Mouse (Mus musculus) erythroblast, adult 5-6 weeks (primary cell): ENCODE measurements around the gene Chd1l. TPM values are rescaled to one million over a fixed set of nuclear protein-coding genes. Genes with fewer than 3 reads are reported as not detected.
A peak's percentile ranks its signal among the peaks of the same experiment; 100 is the strongest.

ENCODE experiments used
- ATAC-seq: replicated peaks from 2 replicates; pipeline ENCODE4 v1.8.0; 2016; ENCODE audit warnings: moderate number of reproducible peaks, mild to moderate bottlenecking, moderate TSS enrichment, inconsistent platforms; ENCODE audit not compliant: poor library complexity, low FRiP score, severe bottlenecking
- total RNA-seq, 2 experiments: library from RNA; stranded (forward) in 1 of 2; stranded (reverse) in 1 of 2; fragments of 150-400 nt in 1 of 2; fragments of 200-764, 138-1000 nt in 1 of 2; gene quantifications; 2 replicates each; pipeline versions ENCODE4 v1.2.3 to v1.2.4; 2015 to 2017; ENCODE audit warnings: low replicate concordance in 2 of 2

Chd1l gene
- total RNA-seq, 2 experiments from 2014 or later, result 5.8 to 9.7 TPM

DNA sequence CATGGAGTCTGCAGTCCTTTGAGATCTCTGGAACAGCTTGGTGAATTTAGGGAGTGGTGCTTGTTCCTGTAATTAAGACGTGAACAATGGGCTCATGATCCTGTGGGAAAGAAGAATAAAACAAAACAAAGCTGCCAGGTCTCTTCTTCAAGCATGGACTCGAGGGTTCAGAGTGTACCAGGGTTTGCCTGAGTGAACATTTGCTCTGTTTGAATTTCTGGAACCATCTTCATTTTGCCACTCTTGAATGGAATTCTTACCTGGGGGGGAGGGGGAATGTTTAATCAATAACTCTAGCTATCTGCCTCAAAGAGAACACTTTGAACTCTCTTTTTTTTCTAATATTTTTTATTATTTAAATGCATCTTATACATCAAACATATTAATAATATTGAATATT is 14.6 kb upstream of the Chd1l start:
- ATAC-seq, result no peak

DNA sequence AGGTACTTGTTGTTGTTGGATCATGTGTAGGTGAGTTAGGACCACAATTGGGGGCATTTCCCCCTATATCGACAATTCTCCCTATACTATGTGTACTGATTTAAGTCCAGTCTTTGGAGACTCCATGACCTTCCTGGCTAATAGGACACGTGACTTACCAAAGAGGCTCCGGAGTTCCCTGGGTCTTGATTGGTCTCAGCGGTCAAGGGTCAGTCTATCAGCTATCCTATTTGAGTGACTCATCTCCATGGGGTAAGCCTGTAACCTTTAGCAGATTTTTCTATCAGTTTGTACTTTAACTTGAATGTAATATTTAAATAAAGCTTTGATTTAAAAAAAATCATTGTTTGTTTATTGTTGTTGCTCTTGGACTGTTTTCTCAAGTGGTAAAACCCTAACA is 10.7 kb upstream of the Chd1l start:
- no peak for ATAC-seq

DNA sequence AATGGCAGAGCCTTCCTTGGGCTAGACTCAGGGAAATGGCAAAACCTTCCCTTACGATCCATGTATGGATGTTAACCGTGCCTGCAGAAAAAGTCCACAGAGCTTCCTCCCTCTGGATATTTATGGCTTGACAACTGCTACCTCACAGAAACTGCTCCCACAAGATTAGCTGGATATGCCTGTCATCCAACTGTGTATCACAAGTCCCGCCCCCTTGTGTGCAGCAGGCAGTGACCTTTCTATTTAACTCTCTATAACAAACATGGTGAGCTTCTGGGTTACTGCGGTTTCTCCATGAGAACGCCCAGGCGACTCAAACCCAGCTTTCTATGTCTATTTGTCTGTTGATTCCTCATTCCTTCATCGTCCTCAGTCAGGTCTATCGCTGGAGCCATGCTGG is 7.9 kb upstream of the Chd1l start:
- ATAC-seq, result no peak

DNA sequence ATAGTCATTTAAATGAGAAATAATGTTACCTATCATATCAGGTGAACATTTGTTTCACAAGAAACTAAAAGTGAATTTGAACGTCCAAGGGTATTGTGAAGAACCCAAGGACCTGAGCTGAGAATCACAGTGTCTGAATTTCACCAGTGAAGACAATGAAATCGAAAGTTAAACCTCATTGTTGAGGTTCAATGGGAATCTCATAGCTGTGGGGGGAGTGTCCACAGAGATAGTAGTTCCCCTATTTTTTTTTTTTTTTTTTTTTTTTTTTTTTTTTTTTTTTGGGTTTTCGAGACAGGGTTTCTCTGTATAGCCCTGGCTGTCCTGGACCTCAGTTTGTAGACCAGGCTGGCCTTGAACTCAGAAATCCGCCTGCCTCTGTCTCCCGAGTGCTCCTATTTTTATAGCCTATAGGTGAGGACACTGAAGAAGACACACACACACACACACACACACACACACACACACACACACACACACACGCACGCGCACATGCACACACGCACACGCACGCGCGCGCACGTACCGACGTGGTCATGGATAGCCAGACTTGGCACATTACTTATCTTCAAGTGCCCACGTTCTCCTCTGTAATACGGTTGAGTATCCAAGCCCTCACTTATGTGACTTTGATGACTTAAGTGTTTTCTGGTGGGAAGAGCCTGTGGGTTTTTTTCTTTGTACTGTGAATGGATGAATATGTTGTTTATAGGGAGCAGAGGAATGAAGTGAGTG is 7.3 kb upstream of the Chd1l start:
- no peak for ATAC-seq

DNA sequence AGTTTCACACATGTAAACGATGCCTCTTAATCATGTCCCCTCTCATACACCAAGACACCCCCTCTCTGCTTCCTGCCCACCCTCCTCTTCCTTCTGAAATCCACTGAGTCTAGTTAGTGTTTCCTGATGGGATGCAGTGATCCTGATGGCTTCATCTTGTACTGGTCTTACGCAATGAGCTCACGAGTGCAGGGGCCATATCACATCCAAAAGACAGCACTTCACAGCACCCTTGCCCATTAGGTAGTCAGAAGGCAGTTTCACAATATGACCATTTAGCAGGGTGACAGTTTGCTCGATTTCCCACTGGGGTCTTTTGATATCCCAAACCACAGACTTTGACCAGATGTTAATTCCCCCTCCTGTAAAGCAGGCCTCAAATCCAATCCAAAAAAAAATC is 5.9 kb upstream of the Chd1l start:
- ATAC-seq, result no peak

DNA sequence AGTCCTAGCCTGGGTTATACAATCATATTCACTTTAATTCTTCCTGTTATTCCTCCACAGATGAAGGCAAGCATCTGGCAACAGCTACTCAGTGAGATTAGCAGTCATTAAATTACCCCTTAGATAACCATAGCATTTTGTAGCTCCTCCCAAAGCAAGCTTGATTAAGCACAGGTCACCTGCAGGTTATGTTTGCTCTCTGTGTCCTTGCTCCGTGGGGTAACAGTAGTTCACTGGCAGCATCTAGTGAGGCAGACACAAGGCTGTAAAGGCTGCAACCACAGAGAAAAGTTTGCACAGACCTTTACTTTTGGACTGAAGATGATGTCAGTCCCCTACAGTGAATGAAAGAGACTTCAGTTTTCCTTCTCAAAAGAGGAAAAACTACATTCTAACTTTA is 5.2 kb upstream of the Chd1l start:
- no peak for ATAC-seq

DNA sequence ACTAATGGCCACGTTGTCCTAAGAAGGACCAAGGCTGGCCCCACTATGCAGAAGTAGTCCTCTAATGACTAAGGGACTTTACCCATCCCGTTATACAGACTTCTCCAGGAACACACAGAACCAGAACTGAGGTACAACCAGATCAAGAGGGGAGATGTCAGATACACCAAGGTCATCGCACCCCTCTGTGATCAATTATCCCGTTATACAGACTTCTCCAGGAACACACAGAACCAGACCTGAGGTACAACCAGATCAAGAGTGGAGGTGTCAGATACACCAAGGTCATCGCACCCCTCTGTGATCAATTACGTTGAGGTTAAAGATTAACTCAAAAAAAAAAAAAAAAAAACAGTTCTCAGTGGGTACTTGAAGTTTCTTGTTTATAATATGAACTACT is 1.0 kb upstream of the Chd1l start:
- no peak for ATAC-seq

DNA sequence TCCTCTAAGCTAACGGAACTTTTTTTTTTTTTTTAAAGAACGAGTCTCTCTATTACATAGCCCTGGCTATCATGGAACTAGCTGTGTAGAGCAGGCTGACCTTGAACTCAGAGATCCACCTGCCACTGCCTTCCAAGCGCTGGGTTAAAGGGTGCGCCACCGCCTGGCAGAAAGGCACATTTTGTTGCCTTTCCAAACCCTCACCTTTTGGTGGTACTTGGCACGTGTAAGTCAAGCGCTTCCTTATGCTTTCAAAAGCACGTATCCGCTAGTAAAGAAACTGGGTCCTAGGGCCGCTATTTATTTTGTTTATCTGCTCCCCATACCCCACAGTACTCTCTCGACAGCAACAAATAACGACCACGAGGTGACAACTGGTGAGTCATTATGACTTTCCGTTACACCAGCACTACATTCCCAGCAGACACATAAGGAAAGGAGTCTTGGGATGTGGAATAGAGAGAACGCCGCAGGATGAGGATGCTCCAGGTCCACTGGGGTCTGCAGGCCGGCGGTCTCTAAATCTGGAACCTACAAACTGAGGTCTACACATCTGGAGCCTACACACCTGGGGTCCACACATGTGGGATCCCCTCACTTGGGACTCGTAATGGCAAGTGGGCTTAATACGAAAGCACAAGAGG is 680 bp downstream of the Chd1l start:
- ATAC-seq, result peak; percentile 78

DNA sequence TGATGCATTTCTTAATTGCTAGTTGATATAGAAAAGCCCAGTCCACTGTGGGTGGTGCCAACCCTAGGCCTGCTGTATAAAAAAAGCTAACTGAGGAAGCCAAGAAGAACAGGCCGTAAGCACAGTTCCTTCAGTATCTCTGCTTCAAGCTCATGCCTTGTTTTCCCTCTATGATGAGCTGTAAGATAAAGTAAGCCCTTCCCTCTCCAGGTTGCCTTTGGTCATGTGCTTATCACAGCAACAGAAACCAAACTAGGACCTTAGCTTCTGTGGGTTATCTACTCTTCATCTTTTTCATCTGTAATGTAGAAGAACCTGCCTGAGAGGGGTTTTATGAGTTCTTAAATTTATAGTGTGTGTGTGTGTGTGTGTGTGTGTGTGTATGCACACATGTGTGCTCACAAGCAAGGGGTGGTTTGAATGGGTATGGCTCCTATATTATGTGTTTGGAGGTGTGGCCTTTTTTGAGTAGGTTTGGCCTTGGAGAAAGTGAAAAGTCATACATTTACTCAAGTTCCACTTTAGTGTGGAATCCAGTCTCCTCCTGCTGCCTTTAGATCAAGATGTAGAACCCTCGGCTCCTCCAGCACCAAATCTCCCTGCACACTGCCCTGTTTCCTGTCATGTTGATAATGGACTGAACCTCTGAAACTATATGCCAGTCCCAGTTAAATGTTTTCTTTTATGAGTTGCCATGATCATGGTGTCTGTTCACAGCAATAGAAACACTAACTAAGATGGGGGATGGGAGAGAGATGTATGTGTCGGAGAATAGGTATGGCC is 9.8 kb downstream of the Chd1l start:
- ATAC-seq, result no peak

DNA sequence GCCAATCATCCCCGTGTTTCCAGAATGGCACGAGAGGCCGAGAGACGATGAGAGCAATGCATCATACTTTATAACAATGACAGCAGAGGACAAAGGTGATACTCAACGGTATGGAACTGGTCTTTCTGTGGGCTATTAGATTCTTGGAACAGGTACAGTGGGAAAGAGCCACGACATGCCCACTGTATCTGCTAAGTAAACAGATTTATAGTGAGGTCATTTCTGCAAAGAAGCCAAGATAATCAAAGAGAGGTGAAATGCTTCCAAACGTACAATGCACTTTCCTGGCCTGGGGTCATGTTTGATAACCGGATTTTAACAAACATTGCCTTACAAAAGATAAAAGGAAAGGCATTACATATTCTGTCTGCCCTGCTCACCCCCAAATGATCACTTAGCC is 13.2 kb downstream of the Chd1l start:
- no peak for ATAC-seq

DNA sequence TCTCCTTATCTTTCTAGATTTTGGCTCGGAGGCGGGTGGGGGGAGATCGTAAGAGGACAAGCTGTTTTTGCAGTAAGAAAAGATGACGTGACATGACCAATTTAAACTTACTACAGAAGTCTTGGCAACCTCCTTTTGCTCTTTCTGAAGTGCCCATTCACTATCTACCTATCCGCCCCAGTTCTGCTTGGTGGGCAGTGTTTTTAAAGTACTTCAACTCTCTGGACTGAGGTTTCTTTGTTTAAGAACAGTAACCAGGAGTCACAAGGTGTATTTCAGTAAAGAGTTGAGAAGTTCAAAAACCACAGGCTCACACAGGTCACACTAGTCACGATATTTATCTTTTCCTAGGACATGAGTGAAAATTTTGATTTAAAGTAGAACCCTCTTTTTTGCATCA is 14.9 kb downstream of the Chd1l start:
- ATAC-seq, result no peak

DNA sequence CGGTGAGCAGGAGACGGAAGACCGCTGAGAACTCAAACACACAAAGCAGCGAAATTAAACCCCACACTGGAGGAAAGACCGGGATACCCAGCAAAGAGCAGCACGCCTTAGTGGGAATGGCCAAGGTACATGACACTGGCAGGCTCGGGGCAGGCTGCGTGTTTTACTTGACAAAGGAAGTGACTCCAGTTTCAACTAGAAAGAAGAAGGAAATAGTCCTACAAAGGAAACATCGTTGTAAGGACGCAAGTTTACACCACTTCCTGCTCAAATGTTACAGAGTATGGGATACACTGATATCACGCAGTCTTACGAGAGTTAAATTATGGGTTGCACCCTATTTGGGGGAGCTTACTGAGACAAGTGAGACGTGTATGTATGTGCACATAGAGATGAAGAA is 15.9 kb downstream of the Chd1l start:
- no peak for ATAC-seq

DNA sequence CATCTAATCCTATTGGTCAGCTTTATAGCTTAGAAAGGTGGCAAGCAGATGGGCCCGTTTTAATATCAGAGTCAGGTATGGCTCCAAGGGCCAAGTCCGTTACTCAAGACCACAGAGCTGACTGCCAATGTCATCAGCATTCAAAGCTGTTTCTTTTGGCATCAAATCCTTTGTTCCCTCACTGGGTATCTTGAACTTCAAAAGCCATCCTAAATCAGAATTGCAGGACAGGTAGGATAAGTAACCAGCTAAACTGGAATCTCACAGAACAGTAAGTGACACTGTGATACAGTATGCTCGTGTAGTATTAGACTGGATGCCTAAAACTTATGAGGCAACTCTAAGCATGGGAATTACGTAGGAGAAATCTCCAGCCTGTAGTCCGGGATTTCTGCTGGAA is 16.9 kb downstream of the Chd1l start:
- no peak for ATAC-seq

DNA sequence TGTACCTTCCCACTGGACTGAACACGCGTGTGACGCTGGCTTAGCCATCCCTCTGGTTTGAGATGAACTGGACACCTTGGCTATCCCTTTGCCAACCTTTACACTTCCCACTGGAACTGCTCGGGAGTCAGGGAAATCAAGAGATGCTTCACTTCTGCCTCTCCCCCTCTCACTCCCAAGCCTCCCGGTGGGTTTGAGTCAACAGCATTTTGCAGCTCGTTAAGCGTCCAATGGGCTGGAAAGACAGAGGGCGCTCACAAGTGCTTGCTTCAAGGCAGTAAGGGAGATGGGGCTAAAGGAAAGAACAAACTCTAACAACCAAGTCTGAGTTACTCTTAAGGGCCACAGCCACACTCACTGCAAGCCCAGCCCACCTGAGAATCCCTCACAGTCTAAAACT is 19.3 kb downstream of the Chd1l start:
- no peak for ATAC-seq

DNA sequence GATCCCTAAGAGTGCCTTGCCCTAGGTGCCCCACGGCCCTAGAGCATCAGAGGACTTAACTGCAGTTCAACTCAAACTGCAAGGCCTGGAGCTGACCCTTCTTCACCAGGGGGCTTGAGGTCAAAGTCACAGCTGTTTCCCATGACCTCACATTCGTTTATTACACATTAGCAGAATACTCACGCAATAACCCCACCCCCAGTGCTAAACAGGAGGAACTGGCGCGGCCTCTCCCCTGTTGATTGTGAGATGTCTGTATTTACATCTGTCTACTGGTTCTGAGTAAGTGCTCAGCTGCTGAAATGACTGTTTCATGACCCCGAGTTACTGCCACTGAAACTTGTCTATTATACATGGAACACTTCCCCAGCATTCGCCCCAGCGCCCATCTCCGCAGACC is 22.3 kb downstream of the Chd1l start:
- ATAC-seq, result no peak

DNA sequence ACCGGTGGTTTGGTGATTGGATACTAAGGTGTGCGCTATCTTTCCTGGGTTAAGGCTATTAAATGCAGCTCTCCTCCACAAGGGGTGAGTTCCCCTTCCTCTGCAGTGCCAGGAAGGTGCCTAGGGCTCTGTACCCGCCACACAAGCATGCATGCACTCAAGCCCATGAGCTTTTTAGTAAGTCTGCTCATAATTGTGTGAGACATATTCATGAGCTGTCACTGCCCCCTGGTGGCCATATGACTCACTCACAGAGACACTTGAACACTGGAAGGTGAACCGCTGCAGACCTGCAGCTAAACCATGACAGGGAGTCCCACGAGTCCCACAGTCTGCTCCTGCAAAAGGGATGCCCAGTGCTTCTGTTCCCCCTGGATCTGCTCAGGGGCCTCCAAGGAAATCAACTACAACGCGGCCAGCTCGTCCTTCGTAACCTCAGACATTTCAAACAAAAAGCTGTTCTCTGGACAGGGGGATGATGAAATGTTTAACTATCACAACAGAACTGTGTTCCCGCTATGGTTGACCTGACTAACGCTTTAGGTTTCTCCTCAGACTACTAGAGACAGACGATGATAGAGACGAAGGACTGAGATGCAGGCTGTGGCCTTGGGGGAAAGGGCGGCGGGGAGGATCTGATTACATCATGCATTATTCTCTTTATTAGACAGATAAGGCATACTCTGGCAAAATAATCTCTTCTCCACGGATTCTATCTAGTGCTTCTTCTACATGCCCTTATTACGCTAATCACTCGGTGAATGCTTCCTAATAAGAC is 24.4 kb downstream of the Chd1l start:
- ATAC-seq, result peak; percentile 78

DNA sequence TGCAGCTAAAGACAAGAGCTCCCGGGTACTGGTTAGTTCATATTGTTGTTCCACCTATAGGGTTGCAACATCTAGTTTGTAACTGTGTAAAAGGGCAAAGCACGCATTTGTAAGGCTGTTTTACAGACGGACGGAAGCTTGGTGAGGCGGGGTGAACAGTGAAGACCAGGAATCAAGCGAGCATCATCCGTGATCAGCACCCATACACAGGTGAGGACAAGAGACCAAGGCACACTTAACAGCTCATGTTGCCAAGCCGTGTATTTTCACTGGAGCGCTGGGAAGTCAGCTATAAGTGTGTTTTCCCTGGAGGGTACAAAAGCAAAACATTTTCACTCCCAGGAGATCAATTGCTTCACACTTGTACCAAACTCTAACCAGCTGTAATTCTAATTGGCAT is 36.2 kb downstream of the Chd1l start:
- no peak for ATAC-seq

DNA sequence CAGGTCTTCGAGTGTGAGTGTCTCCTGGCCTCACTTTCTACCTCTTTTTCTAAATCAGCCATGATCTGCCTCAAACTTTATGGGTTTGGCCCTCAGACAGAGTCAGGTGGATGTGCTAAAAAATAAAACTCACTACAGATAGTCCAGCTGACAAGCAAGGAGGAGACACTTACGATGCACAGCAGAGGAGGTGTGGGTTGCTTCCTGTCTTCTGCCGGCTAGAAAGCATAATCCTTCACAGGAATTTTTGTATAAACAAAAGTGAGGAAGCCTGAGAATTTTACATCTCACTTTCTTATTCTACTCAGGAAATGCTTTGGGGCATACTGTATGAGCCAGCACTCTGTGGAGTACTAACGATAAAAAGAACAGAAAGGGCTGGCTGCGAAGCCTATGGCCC is 45.4 kb downstream of the Chd1l start:
- no peak for ATAC-seq

DNA sequence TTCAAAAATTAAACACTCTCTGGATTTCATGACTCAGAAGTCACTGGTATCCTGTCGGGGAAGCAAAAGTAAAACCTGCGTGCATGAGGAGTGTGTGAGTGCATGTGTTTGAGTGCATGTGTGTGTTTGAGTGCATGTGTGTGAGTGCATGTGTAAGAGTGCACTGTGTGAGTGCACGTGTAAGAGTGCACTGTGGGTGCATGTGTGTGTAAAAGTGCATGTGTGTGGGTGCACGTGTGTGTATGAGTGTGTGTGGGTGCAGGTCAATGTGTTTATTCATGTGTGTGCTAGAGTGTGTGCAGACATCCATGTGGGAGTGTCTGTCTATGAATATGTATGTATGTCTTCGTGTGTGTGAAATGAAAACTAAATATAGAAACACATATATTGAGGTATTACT is 51.4 kb downstream of the Chd1l start:
- no peak for ATAC-seq

DNA sequence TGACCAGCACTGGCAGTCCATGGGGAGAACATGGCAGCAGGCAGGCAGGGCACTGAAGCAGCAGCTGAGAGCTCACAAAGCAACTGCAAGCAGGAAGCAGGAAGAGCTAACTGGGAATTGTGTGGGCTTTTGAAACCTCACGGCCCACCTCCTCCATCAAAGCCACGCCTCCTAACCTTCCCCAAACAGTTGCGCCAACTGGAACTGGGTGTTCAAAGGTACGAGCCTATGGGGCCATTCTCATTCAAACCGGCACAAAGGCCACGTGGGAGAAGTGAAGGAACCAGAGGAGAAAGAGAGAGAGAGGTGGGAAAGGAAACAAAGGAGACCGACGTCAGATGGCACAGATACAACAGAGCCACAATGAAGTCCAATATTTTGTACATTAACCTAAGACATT is 63.8 kb downstream of the Chd1l start:
- no peak for ATAC-seq
